In genomic region chr16:50189108-50189507, GRCm38 (mm10) we compare ENCODE assay signal across 28 mouse cellular contexts.
DNase-seq lines count a peak whose midpoint lies in the region; ATAC-seq lines count a peak whose summit lies in the region.
"Had no signal": no experiment of that assay in that cellular context is flagged by ENCODE, and none has a peak within 500 bp of the region (broad histone marks: within the 10 kb centered on the region; RNA-seq: fewer than 3 reads in every experiment).

No protein-coding gene starts in this region.

- no peak overlapping the region for H3K4me2 ChIP-seq in midbrain, embryonic 11.5 days
- 0 out of 2 replicates have a peak overlapping the region, but pooled peaks have one; percentile 2 for H3K4me2 ChIP-seq in embryonic facial prominence, embryonic 13.5 days
- H3K4me2 ChIP-seq: forebrain, embryonic 12.5 days; forebrain, embryonic 15.5 days; heart, embryonic 12.5 days; heart, embryonic 15.5 days; hindbrain, embryonic 13.5 days had no signal

- ATAC-seq in midbrain, embryonic 11.5 days (ENCODE audit: low FRiP score) = no peak
- ATAC-seq in embryonic facial prominence, embryonic 13.5 days (ENCODE audit: insufficient number of reproducible peaks, insufficient read depth, low FRiP score, low TSS enrichment, low read depth) = no peak
- ATAC-seq: CD4-positive, CD25-positive, alpha-beta regulatory T cell, adult 4 months; forebrain, embryonic 15.5 days; hindbrain, postnatal 0 days; inflammation-experienced regulatory T-cells, adult 6 months; intestine, embryonic 16.5 days had no signal

- H3K36me3 ChIP-seq in midbrain, embryonic 11.5 days (ENCODE audit: control insufficient read depth, insufficient read depth, low read length) = no peaks in the 10 kb centered on the region
- peaks cover 6% of the 10 kb centered on the region for H3K36me3 ChIP-seq in midbrain, embryonic 10.5 days
- peaks cover 6% of the 10 kb centered on the region; the same call in 1 of the 2 replicates for H3K36me3 ChIP-seq in embryonic facial prominence, embryonic 13.5 days
- H3K36me3 ChIP-seq: forebrain, embryonic 15.5 days had no signal

- DNase-seq in embryo, embryonic 11 days = peak; percentile 21
- DNase-seq in embryo, embryonic 9.5 days (ENCODE audit: extremely low spot score) = no peak
- peak; percentile 57 for DNase-seq in midbrain, embryonic 11.5 days (ENCODE audit: low spot score, missing footprints)
- no peak for DNase-seq in midbrain, embryonic 10.5 days (ENCODE audit: low spot score)
- DNase-seq in B cell, adult 2 months = no peak
- no peak for DNase-seq in adrenal gland, postnatal 36 days
- DNase-seq: adrenal gland, adult 2 months; adrenal gland, postnatal 14 days; cerebellum, adult 11-12 months; cerebellum, adult 8-10 months; cerebellum, postnatal 10 days; cerebellum, postnatal 36 days; gastrocnemius, postnatal 25 days; heart, adult 18-20 months; heart, postnatal 10 days; heart, postnatal 36 days had no signal

- H3K9me3 ChIP-seq in midbrain, embryonic 11.5 days (ENCODE audit: control insufficient read depth, low read length) = no peaks in the 10 kb centered on the region
- H3K9me3 ChIP-seq in midbrain, embryonic 10.5 days (replicated peaks) = no peaks in the 10 kb centered on the region
- H3K9me3 ChIP-seq in embryonic facial prominence, embryonic 13.5 days = no peaks in the 10 kb centered on the region
- H3K9me3 ChIP-seq: forebrain, embryonic 12.5 days; forebrain, embryonic 15.5 days; heart, embryonic 12.5 days; heart, embryonic 15.5 days; hindbrain, embryonic 10.5 days; hindbrain, embryonic 13.5 days had no signal

- H3K27ac ChIP-seq in midbrain, embryonic 11.5 days (ENCODE audit: low read depth, low read length) = no peak overlapping the region
- H3K27ac ChIP-seq in midbrain, embryonic 10.5 days (replicated peaks) = no peak overlapping the region
- H3K27ac ChIP-seq in embryonic facial prominence, embryonic 13.5 days = no peak overlapping the region
- H3K27ac ChIP-seq: forebrain, embryonic 12.5 days; forebrain, embryonic 15.5 days; heart, embryonic 15.5 days; hindbrain, embryonic 10.5 days; hindbrain, embryonic 13.5 days; hindbrain, postnatal 0 days had no signal

- no peak overlapping the region for H3K4me3 ChIP-seq in midbrain, embryonic 11.5 days (ENCODE audit: low read depth, low read length)
- no peak overlapping the region for H3K4me3 ChIP-seq in midbrain, embryonic 10.5 days
- no peak overlapping the region for H3K4me3 ChIP-seq in embryonic facial prominence, embryonic 13.5 days
- H3K4me3 ChIP-seq: erythroblast, embryonic 14.5 days; forebrain, embryonic 12.5 days; forebrain, embryonic 15.5 days; heart, embryonic 12.5 days; heart, embryonic 15.5 days; hindbrain, embryonic 10.5 days; hindbrain, embryonic 13.5 days had no signal

- WGBS in midbrain, embryonic 11.5 days = 70% methylated on average over 6 of the region's 6 CpGs
- 82% methylated on average over 6 of the region's 6 CpGs for WGBS in midbrain, embryonic 10.5 days
- WGBS in embryonic facial prominence, embryonic 13.5 days = 14% methylated on average over 6 of the region's 6 CpGs

- peaks cover 6% of the 10 kb centered on the region; the same call in 1 of the 2 replicates for H3K4me1 ChIP-seq in midbrain, embryonic 11.5 days (ENCODE audit: control insufficient read depth, insufficient read depth, low read length)
- peaks cover 16% of the 10 kb centered on the region for H3K4me1 ChIP-seq in midbrain, embryonic 10.5 days
- peaks cover 18% of the 10 kb centered on the region for H3K4me1 ChIP-seq in embryonic facial prominence, embryonic 13.5 days

- no peaks in the 10 kb centered on the region for H3K27me3 ChIP-seq in midbrain, embryonic 11.5 days (ENCODE audit: control insufficient read depth, insufficient read depth, low read length)
- H3K27me3 ChIP-seq in midbrain, embryonic 10.5 days (ENCODE audit: low read depth, poor library complexity, severe bottlenecking) = no peaks in the 10 kb centered on the region
- no peaks in the 10 kb centered on the region for H3K27me3 ChIP-seq in embryonic facial prominence, embryonic 13.5 days
- H3K27me3 ChIP-seq: forebrain, embryonic 12.5 days; forebrain, embryonic 15.5 days; heart, embryonic 12.5 days; heart, embryonic 15.5 days; hindbrain, embryonic 13.5 days had no signal

- no peak overlapping the region for H3K9ac ChIP-seq in midbrain, embryonic 11.5 days (ENCODE audit: low read length)
- no peak overlapping the region for H3K9ac ChIP-seq in embryonic facial prominence, embryonic 13.5 days
- H3K9ac ChIP-seq: forebrain, embryonic 12.5 days; forebrain, embryonic 15.5 days; heart, embryonic 12.5 days; heart, embryonic 15.5 days; hindbrain, embryonic 13.5 days had no signal

Comparison
In these comparisons a context has a peak if more than half of its experiments do, and no peak if none do; other contexts are left out.
1. DNase-seq: peak in embryo, embryonic 11 days (single experiment) and midbrain, embryonic 11.5 days (single experiment); none in embryo, embryonic 9.5 days (single experiment), midbrain, embryonic 10.5 days (single experiment), B cell, adult 2 months (0 of 2) and adrenal gland, postnatal 36 days (0 of 2).